ENCODE assay signal across 8 mouse cellular contexts in the genomic region with DNA sequence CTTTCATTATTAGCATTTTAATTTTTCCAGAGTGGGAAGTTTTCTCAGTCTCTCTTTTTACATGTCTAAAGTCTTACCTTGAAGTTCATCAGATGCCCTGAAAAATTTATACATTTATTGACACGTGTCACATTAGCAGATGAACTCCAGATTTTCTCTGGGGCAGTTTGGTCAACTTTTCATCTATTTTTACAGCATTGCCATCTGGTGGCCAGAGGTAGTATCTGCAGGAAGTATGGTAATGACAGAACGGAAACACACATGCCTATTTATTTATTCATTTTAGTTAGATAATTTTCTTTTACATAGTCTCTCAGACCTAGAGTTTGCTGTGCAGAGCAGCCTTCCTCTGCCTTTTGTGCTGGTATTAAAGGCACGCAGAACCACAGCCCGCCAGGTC. TPM values are rescaled to one million over a fixed set of nuclear protein-coding genes. Genes with fewer than 3 reads are reported as not detected.
DNase-seq lines count a peak whose midpoint lies in the region; ATAC-seq and TF ChIP-seq lines count a peak whose summit lies in the region.

No protein-coding gene starts in this region.

- H3K9me3 ChIP-seq in forebrain, embryonic 14.5 days (replicated peaks; ENCODE audit: control insufficient read depth, low read length) = no peaks in the 10 kb centered on the region
- peaks cover 4% of the 10 kb centered on the region; the same call in 1 of the 2 replicates for H3K9me3 ChIP-seq in forebrain, embryonic 12.5 days
- no peaks in the 10 kb centered on the region for H3K9me3 ChIP-seq in midbrain, embryonic 11.5 days (ENCODE audit: control insufficient read depth, low read length)
- peaks cover 11% of the 10 kb centered on the region for H3K9me3 ChIP-seq in midbrain, embryonic 10.5 days (replicated peaks)

- no peak overlapping the region for H3K4me2 ChIP-seq in forebrain, embryonic 14.5 days (ENCODE audit: low read length)
- no peak overlapping the region for H3K4me2 ChIP-seq in forebrain, embryonic 12.5 days
- no peak overlapping the region for H3K4me2 ChIP-seq in midbrain, embryonic 11.5 days

- WGBS in forebrain, embryonic 14.5 days = 29% methylated on average over 4 of the region's 4 CpGs
- 39% methylated on average over 4 of the region's 4 CpGs for WGBS in forebrain, embryonic 12.5 days
- WGBS in midbrain, embryonic 11.5 days = 37% methylated on average over 4 of the region's 4 CpGs
- WGBS in midbrain, embryonic 10.5 days = 36% methylated on average over 4 of the region's 4 CpGs
- 42% methylated on average over 4 of the region's 4 CpGs for WGBS in thymus, adult 2 months

- no peak for TF ChIP-seq CTCF in thymus, adult 2 months (IDR thresholded peaks at IDR 0.05; ENCODE audit: borderline replicate concordance, control insufficient read depth, extremely low read depth, insufficient read depth, low read length, poor library complexity)

- no peaks in the 10 kb centered on the region for H3K27me3 ChIP-seq in forebrain, embryonic 14.5 days (replicated peaks; ENCODE audit: control insufficient read depth, insufficient read depth, low read length)
- no peaks in the 10 kb centered on the region for H3K27me3 ChIP-seq in forebrain, embryonic 12.5 days
- H3K27me3 ChIP-seq in midbrain, embryonic 11.5 days (ENCODE audit: control insufficient read depth, insufficient read depth, low read length) = no peaks in the 10 kb centered on the region
- H3K27me3 ChIP-seq in midbrain, embryonic 10.5 days (ENCODE audit: low read depth, poor library complexity, severe bottlenecking) = no peaks in the 10 kb centered on the region
- H3K27me3 ChIP-seq in thymus, adult 2 months (ENCODE audit: control insufficient read depth, insufficient read depth, low read length) = no peaks in the 10 kb centered on the region

- no peak for TF ChIP-seq POLR2A in thymus, adult 2 months (IDR thresholded peaks at IDR 0.05; ENCODE audit: control insufficient read depth, extremely low read depth, insufficient read depth, low read length, poor library complexity)

- no peak overlapping the region for H3K4me3 ChIP-seq in forebrain, embryonic 14.5 days (ENCODE audit: low read depth, low read length)
- no peak overlapping the region for H3K4me3 ChIP-seq in forebrain, embryonic 12.5 days (replicated peaks)
- H3K4me3 ChIP-seq in midbrain, embryonic 11.5 days (ENCODE audit: low read depth, low read length) = no peak overlapping the region
- no peak overlapping the region for H3K4me3 ChIP-seq in midbrain, embryonic 10.5 days
- no peak overlapping the region for H3K4me3 ChIP-seq in thymus, adult 2 months (ENCODE audit: control insufficient read depth, insufficient read depth, low read length)

- intact Hi-C loops in left cerebral cortex, postnatal 25 days (cut with DNase I) = loop anchor here (2.0 to 5.0 kb wide), 2 partner anchors 139 to 200 kb away; no protein-coding TSS in a partner anchor

- H3K36me3 ChIP-seq in forebrain, embryonic 14.5 days (ENCODE audit: control insufficient read depth, insufficient read depth, low read length) = no peaks in the 10 kb centered on the region
- no peaks in the 10 kb centered on the region for H3K36me3 ChIP-seq in forebrain, embryonic 12.5 days (replicated peaks)
- no peaks in the 10 kb centered on the region for H3K36me3 ChIP-seq in midbrain, embryonic 11.5 days (ENCODE audit: control insufficient read depth, insufficient read depth, low read length)
- H3K36me3 ChIP-seq in midbrain, embryonic 10.5 days = no peaks in the 10 kb centered on the region
- H3K36me3 ChIP-seq in thymus, adult 2 months (ENCODE audit: control insufficient read depth, insufficient read depth, low read length) = no peaks in the 10 kb centered on the region

- H3K4me1 ChIP-seq in forebrain, embryonic 14.5 days (ENCODE audit: control insufficient read depth, insufficient read depth, low read length) = no peaks in the 10 kb centered on the region
- no peaks in the 10 kb centered on the region for H3K4me1 ChIP-seq in forebrain, embryonic 12.5 days
- no peaks in the 10 kb centered on the region for H3K4me1 ChIP-seq in midbrain, embryonic 11.5 days (ENCODE audit: control insufficient read depth, insufficient read depth, low read length)
- no peaks in the 10 kb centered on the region for H3K4me1 ChIP-seq in midbrain, embryonic 10.5 days
- H3K4me1 ChIP-seq in thymus, adult 2 months (replicated peaks; ENCODE audit: control insufficient read depth, insufficient read depth, low read length) = no peaks in the 10 kb centered on the region

- DNase-seq in forebrain, embryonic 14.5 days (ENCODE audit: low spot score) = peak; percentile 49
- DNase-seq in midbrain, embryonic 11.5 days (ENCODE audit: low spot score, missing footprints) = peak; percentile 89
- DNase-seq in midbrain, embryonic 10.5 days (ENCODE audit: low spot score) = no peak
- peak; percentile 26 to 27 for DNase-seq in left cerebral cortex, postnatal 25 days (ENCODE audit: low spot score in 2 of 2)
- DNase-seq in thymus, adult 2 months = no peak
- DNase-seq in ovary, postnatal 10 days (ENCODE audit: low spot score) = no peak

- 0 out of 2 replicates have a peak, but pooled peaks have one; percentile 26 for ATAC-seq in forebrain, embryonic 14.5 days
- no peak for ATAC-seq in forebrain, embryonic 12.5 days (ENCODE audit: low FRiP score)
- peak; percentile 42; the same call in 1 of the 2 replicates for ATAC-seq in midbrain, embryonic 11.5 days (ENCODE audit: low FRiP score)
- ATAC-seq in common myeloid progenitor, adult 5-6 weeks (replicated peaks; ENCODE audit: low read depth, poor library complexity, severe bottlenecking) = peak; percentile 72; the same call in 1 of the 2 replicates

- no peak overlapping the region for H3K9ac ChIP-seq in forebrain, embryonic 14.5 days (ENCODE audit: low read length)
- H3K9ac ChIP-seq in forebrain, embryonic 12.5 days = no peak overlapping the region
- no peak overlapping the region for H3K9ac ChIP-seq in midbrain, embryonic 11.5 days (ENCODE audit: low read length)

- no peak overlapping the region for H3K27ac ChIP-seq in forebrain, embryonic 14.5 days (ENCODE audit: low read depth, low read length)
- no peak overlapping the region for H3K27ac ChIP-seq in forebrain, embryonic 12.5 days
- no peak overlapping the region for H3K27ac ChIP-seq in midbrain, embryonic 11.5 days (ENCODE audit: low read depth, low read length)
- H3K27ac ChIP-seq in midbrain, embryonic 10.5 days (replicated peaks) = no peak overlapping the region
- H3K27ac ChIP-seq in thymus, adult 2 months (ENCODE audit: control insufficient read depth, insufficient read depth, low read length) = no peak overlapping the region

RNA-seq across cellular contexts. Expression of gene Rasd2, which starts 58.4 kb away (rescaled TPM):
- polyA plus RNA-seq in forebrain, embryonic 14.5 days (2014; fragmentation: Nextera tagmentation; extraction: Ambion mirVana) = 0.52 and 0.94 TPM in 2 replicates
- polyA plus RNA-seq in forebrain, embryonic 12.5 days (2016; fragmentation: Nextera tagmentation; extraction: Ambion mirVana) = 0.13 and 0.14 TPM in 2 replicates
- polyA plus RNA-seq in midbrain, embryonic 11.5 days (2014; fragmentation: Nextera tagmentation; extraction: Ambion mirVana) = 0.12 TPM in 2 replicates
- 0.09 and 0.32 TPM in 2 replicates for polyA plus RNA-seq in midbrain, embryonic 10.5 days (2016; fragmentation: Nextera tagmentation; extraction: Ambion mirVana)
- total RNA-seq in common myeloid progenitor, adult 5-6 weeks (2017) = not detected in 2 replicates
- total RNA-seq in left cerebral cortex, postnatal 25 days (2021) = 100 to 1,000 TPM in 1 of 2 experiments, 10 to 100 TPM in 1; 65.6 to 135 TPM
- polyA plus RNA-seq in thymus, adult 2 months (2012; rRNA removed) = 2.1 and 2.4 TPM in 2 replicates

Comparison
In these comparisons a context has a peak if more than half of its experiments do, and no peak if none do; other contexts are left out.
1. DNase-seq: peak in forebrain, embryonic 14.5 days (single experiment), midbrain, embryonic 11.5 days (single experiment) and left cerebral cortex, postnatal 25 days (2 of 2); none in midbrain, embryonic 10.5 days (single experiment), thymus, adult 2 months (single experiment) and ovary, postnatal 10 days (single experiment).